In the genomic region with DNA sequence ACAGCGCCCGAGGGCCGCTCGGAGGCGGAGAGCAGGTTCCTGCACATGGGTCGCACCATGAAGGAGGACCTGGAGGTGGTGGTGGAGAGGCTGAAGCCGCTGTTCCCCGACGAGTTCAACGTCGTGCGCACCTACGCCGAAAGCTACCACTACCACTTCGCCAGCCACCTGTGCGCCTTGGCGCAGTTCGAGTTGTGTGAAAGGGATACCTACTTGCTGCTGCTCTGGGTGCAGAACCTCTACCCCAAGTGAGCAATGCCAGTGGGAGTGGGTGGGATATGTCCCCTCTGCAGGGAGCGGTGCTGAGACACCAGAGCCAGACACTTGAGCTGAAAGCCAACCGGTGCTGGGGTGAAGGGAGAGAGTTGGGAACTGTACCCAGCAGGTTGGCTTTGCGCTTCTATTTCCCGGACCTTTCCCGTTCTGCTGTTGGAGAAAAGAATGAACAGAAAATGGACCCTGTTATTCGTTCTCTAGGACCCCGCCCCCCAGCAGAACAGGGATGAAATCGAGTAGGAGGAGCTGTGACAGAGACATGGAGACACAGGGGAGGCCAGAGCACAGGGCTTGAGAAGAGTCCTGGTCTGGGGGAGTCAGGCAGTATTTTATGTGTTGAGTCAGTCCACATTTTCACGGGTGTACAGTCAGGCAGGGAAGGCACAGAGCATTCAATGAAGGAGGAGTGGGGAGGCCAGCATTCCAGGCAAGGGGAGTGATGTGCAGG, we compare ENCODE assay signal across 9 mouse cellular contexts. TPM values are rescaled to one million over a fixed set of nuclear protein-coding genes. Genes with fewer than 3 reads are reported as not detected.
DNase-seq lines count a peak whose midpoint lies in the region; ATAC-seq and TF ChIP-seq lines count a peak whose summit lies in the region.
"Had no signal": no experiment of that assay in that cellular context is flagged by ENCODE, and none has a peak within 500 bp of the region (broad histone marks: within the 10 kb centered on the region; RNA-seq: fewer than 3 reads in every experiment).

No protein-coding gene starts in this region.

- H3K4me2 ChIP-seq in heart, embryonic 14.5 days (ENCODE audit: low read length): peak overlapping the region; percentile 56
- peak overlapping the region; percentile 53 for H3K4me2 ChIP-seq in intestine, embryonic 15.5 days (replicated peaks)
- peak overlapping the region; percentile 42 for H3K4me2 ChIP-seq in midbrain, embryonic 14.5 days (ENCODE audit: low read length)

- no peak for DNase-seq in heart, adult 18-20 months
- no peak for DNase-seq in midbrain, embryonic 14.5 days
- DNase-seq in urinary bladder, adult 2 months (ENCODE audit: low spot score): no peak
- DNase-seq in retina, embryonic 14.5 days (ENCODE audit: low spot score): no peak
- DNase-seq in gastrocnemius, postnatal 14 days: no peak
- DNase-seq: right cerebral cortex, postnatal 25 days had no signal

- no peak for TF ChIP-seq POLR2A in bone marrow macrophage, adult 2 months (IDR thresholded peaks at IDR 0.05; ENCODE audit: borderline replicate concordance, low read depth, low read length)

- no peak overlapping the region for H3K9ac ChIP-seq in heart, embryonic 14.5 days (ENCODE audit: low read length)
- H3K9ac ChIP-seq in intestine, embryonic 15.5 days: no peak overlapping the region; the same call in 1 of the 2 replicates
- H3K9ac ChIP-seq in midbrain, embryonic 14.5 days (replicated peaks; ENCODE audit: low read length): no peak overlapping the region

- TF ChIP-seq CTCF in bone marrow macrophage, adult 2 months (IDR thresholded peaks at IDR 0.05; ENCODE audit: low read depth, low read length): no peak

- H3K36me3 ChIP-seq in heart, embryonic 14.5 days (ENCODE audit: control insufficient read depth, insufficient read depth, low read length): no peaks in the 10 kb centered on the region
- no peaks in the 10 kb centered on the region for H3K36me3 ChIP-seq in intestine, embryonic 15.5 days
- no peaks in the 10 kb centered on the region for H3K36me3 ChIP-seq in midbrain, embryonic 14.5 days (ENCODE audit: control insufficient read depth, insufficient read depth, low read length)

- peaks cover 91% of the 10 kb centered on the region for H3K27me3 ChIP-seq in heart, embryonic 14.5 days (ENCODE audit: control insufficient read depth, insufficient read depth, low read length)
- peaks cover 90% of the 10 kb centered on the region for H3K27me3 ChIP-seq in intestine, embryonic 15.5 days (replicated peaks)
- H3K27me3 ChIP-seq in midbrain, embryonic 14.5 days (ENCODE audit: control insufficient read depth, insufficient read depth, low read length): peaks cover 92% of the 10 kb centered on the region

- H3K9me3 ChIP-seq in heart, embryonic 14.5 days (ENCODE audit: control insufficient read depth, low read length): no peaks in the 10 kb centered on the region
- no peaks in the 10 kb centered on the region for H3K9me3 ChIP-seq in intestine, embryonic 15.5 days
- H3K9me3 ChIP-seq in midbrain, embryonic 14.5 days (ENCODE audit: control insufficient read depth, low read length): no peaks in the 10 kb centered on the region

- H3K27ac ChIP-seq in heart, embryonic 14.5 days (replicated peaks in 1 of 2; ENCODE audit: control insufficient read depth in 1 of 2, insufficient read depth in 1 of 2, low read depth in 2 of 2, low read length in 2 of 2): no peak overlapping the region
- H3K27ac ChIP-seq in bone marrow macrophage, adult 2 months (ENCODE audit: insufficient read depth, low read depth, low read length): peak overlapping the region; percentile 37; the same call in 1 of the 2 replicates
- H3K27ac ChIP-seq in intestine, embryonic 15.5 days: no peak overlapping the region
- no peak overlapping the region for H3K27ac ChIP-seq in midbrain, embryonic 14.5 days (replicated peaks; ENCODE audit: low read depth, low read length)

- H3K4me3 ChIP-seq in heart, embryonic 14.5 days (ENCODE audit: control insufficient read depth in 1 of 2, insufficient read depth in 1 of 2, low read depth in 1 of 2, low read length in 2 of 2): peak overlapping the region; percentile 4 to 27; a peak in 2 of 4 replicates
- H3K4me3 ChIP-seq in bone marrow macrophage, adult 2 months (ENCODE audit: insufficient read depth, low read length): peak overlapping the region; percentile 27
- peak overlapping the region; percentile 3; the same call in 1 of the 2 replicates for H3K4me3 ChIP-seq in intestine, embryonic 15.5 days (replicated peaks)
- peak overlapping the region; percentile 22 for H3K4me3 ChIP-seq in midbrain, embryonic 14.5 days (replicated peaks; ENCODE audit: low read depth, low read length)

- ATAC-seq in heart, embryonic 14.5 days (ENCODE audit: insufficient number of reproducible peaks, insufficient read depth, low FRiP score, low read depth): no peak
- no peak for ATAC-seq in intestine, embryonic 15.5 days
- ATAC-seq in midbrain, embryonic 14.5 days (ENCODE audit: low FRiP score, low TSS enrichment): no peak

- H3K4me1 ChIP-seq in heart, embryonic 14.5 days (ENCODE audit: control insufficient read depth in 2 of 2, insufficient read depth in 2 of 2, low read length in 2 of 2): peaks cover 29 to 52% of the 10 kb centered on the region in 2 experiments
- H3K4me1 ChIP-seq in bone marrow macrophage, adult 2 months (ENCODE audit: control insufficient read depth, insufficient read depth, low read length): peaks cover 62% of the 10 kb centered on the region
- peaks cover 56% of the 10 kb centered on the region for H3K4me1 ChIP-seq in intestine, embryonic 15.5 days (replicated peaks)
- peaks cover 8% of the 10 kb centered on the region; the same call in 1 of the 2 replicates for H3K4me1 ChIP-seq in midbrain, embryonic 14.5 days (ENCODE audit: control insufficient read depth, insufficient read depth, low read length)

- 17% methylated on average over 27 of the region's 27 CpGs for WGBS in heart, embryonic 14.5 days
- 12% methylated on average over 27 of the region's 27 CpGs for WGBS in intestine, embryonic 15.5 days
- WGBS in midbrain, embryonic 14.5 days: 6% methylated on average over 27 of the region's 27 CpGs

- intact Hi-C loops in gastrocnemius, postnatal 14 days (cut with DNase I; ENCODE audit: low total_unique reads): no loop called here

RNA-seq across cellular contexts. Expression of a gene that starts 3.8 kb away (rescaled TPM):
- 5.5 and 6.9 TPM in 2 replicates for polyA plus RNA-seq in heart, embryonic 14.5 days (2014; fragmentation: Nextera tagmentation; extraction: Ambion mirVana)
- 10 to 100 TPM; 45.1 to 52.6 TPM for total RNA-seq in heart, adult 18-20 months (2021)
- 300 and 304 TPM in 2 replicates for polyA plus RNA-seq in bone marrow macrophage, adult 2 months (2012; ENCODE audit: insufficient read depth, insufficient read length, missing spikeins)
- polyA plus RNA-seq in intestine, embryonic 15.5 days (2015; fragmentation: Nextera tagmentation; extraction: Ambion mirVana): 4.9 and 5.7 TPM in 2 replicates
- 0.28 and 0.82 TPM in 2 replicates for polyA plus RNA-seq in midbrain, embryonic 14.5 days (2014; fragmentation: Nextera tagmentation; extraction: Ambion mirVana)
- 106 and 156 TPM in 2 replicates for polyA plus RNA-seq in urinary bladder, adult 2 months (2012; rRNA removed)
- 10 to 100 TPM; 22.7 to 46.6 TPM for total RNA-seq in gastrocnemius, postnatal 14 days (2021)

RNA-seq across cellular contexts. Expression of a gene that starts 29.2 kb away (rescaled TPM):
- 8.1 and 9.4 TPM in 2 replicates for polyA plus RNA-seq in heart, embryonic 14.5 days (2014; fragmentation: Nextera tagmentation; extraction: Ambion mirVana)
- 1 to 10 TPM; 3.2 to 4.1 TPM for total RNA-seq in heart, adult 18-20 months (2021)
- polyA plus RNA-seq in bone marrow macrophage, adult 2 months (2012; ENCODE audit: insufficient read depth, insufficient read length, missing spikeins): 7.8 and 8.0 TPM in 2 replicates
- 11.1 and 11.5 TPM in 2 replicates for polyA plus RNA-seq in intestine, embryonic 15.5 days (2015; fragmentation: Nextera tagmentation; extraction: Ambion mirVana)
- polyA plus RNA-seq in midbrain, embryonic 14.5 days (2014; fragmentation: Nextera tagmentation; extraction: Ambion mirVana): 1.6 and 2.1 TPM in 2 replicates
- 7.8 and 8.4 TPM in 2 replicates for polyA plus RNA-seq in urinary bladder, adult 2 months (2012; rRNA removed)
- 10 to 100 TPM; 12.8 to 23.8 TPM for total RNA-seq in gastrocnemius, postnatal 14 days (2021)

RNA-seq across cellular contexts. Expression of a gene that starts 39.4 kb away (rescaled TPM):
- polyA plus RNA-seq in heart, embryonic 14.5 days (2014; fragmentation: Nextera tagmentation; extraction: Ambion mirVana): 1.2 TPM in 1 of 2 replicates, not detected in the other
- total RNA-seq in heart, adult 18-20 months (2021): not detected
- not detected in 2 replicates for polyA plus RNA-seq in bone marrow macrophage, adult 2 months (2012; ENCODE audit: insufficient read depth, insufficient read length, missing spikeins)
- polyA plus RNA-seq in intestine, embryonic 15.5 days (2015; fragmentation: Nextera tagmentation; extraction: Ambion mirVana): 1.6 and 2.0 TPM in 2 replicates
- polyA plus RNA-seq in midbrain, embryonic 14.5 days (2014; fragmentation: Nextera tagmentation; extraction: Ambion mirVana): 2.0 and 3.3 TPM in 2 replicates
- 0.10 TPM in 1 of 2 replicates, not detected in the other for polyA plus RNA-seq in urinary bladder, adult 2 months (2012; rRNA removed)
- total RNA-seq in gastrocnemius, postnatal 14 days (2021): not detected

RNA-seq across cellular contexts. Expression of a gene that starts 39.6 kb away (rescaled TPM):
- 1.1 and 1.4 TPM in 2 replicates for polyA plus RNA-seq in heart, embryonic 14.5 days (2014; fragmentation: Nextera tagmentation; extraction: Ambion mirVana)
- total RNA-seq in heart, adult 18-20 months (2021): not detected
- not detected in 2 replicates for polyA plus RNA-seq in bone marrow macrophage, adult 2 months (2012; ENCODE audit: insufficient read depth, insufficient read length, missing spikeins)
- 17.7 and 19.9 TPM in 2 replicates for polyA plus RNA-seq in intestine, embryonic 15.5 days (2015; fragmentation: Nextera tagmentation; extraction: Ambion mirVana)
- polyA plus RNA-seq in midbrain, embryonic 14.5 days (2014; fragmentation: Nextera tagmentation; extraction: Ambion mirVana): 1.5 and 1.9 TPM in 2 replicates
- 5.9 and 6.7 TPM in 2 replicates for polyA plus RNA-seq in urinary bladder, adult 2 months (2012; rRNA removed)
- 1 to 10 TPM; 1.7 to 3.4 TPM for total RNA-seq in gastrocnemius, postnatal 14 days (2021)

Comparison
In these comparisons a context has a peak if more than half of its experiments do, and no peak if none do; other contexts are left out.
1. RNA of a gene that starts 3.8 kb away (polyA plus RNA-seq): 300 to 304 TPM in bone marrow macrophage, adult 2 months and 106 to 156 TPM in urinary bladder, adult 2 months; 4.9 to 5.7 TPM in intestine, embryonic 15.5 days, 5.5 to 6.9 TPM in heart, embryonic 14.5 days and 0.28 to 0.82 TPM in midbrain, embryonic 14.5 days; every median in the first group is over 10 times any median in the second.
2. Peak in every context shown above with its lines, with median percentiles within 50 percentile points of each other: H3K4me2 ChIP-seq and H3K4me3 ChIP-seq.